Mouse (Mus musculus): ENCODE results near the gene Pfkfb4. TPM values are rescaled to one million over a fixed set of nuclear protein-coding genes. Genes with fewer than 3 reads are reported as not detected.
A peak's percentile ranks its signal among the peaks of the same experiment; 100 is the strongest.

Gene Pfkfb4
- polyA plus RNA-seq, 1 experiment from 2014 or later = 3.8 TPM

DNA sequence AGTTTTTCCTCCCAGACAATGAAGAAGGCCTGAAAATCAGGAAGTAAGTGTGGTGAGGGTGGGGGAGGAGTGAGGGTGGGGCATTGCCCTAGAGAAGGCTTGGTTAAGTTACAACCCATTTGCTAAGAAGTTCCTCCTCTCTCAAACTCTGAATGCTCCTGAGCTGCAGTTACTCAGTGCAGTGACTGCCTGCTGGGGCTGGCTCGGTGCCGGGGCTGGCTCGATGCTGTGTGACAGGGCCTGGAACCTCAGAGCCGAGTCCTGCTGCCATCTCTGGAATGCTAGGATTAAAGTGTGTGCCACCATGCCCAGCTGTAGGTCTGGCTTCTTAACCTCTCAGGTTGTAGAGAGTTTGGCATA lies 7.6 kb downstream of the Pfkfb4 start:
- no peaks in the 10 kb centered on the region for H3K9me3 ChIP-seq (ENCODE audit: low read length)
- H3K4me3 ChIP-seq (ENCODE audit: low read depth, low read length) = no peak overlapping the region
- peaks cover 20% of the 10 kb centered on the region for H3K4me1 ChIP-seq (ENCODE audit: insufficient read depth)
- peak overlapping the region; percentile 76 for H3K27ac ChIP-seq (ENCODE audit: low read depth)
- ATAC-seq = peak; percentile 40; the same call in 1 of the 2 replicates
- TF ChIP-seq EP300 (IDR thresholded peaks at IDR 0.05; ENCODE audit: low read depth) (no peak), CTCF (IDR thresholded peaks at IDR 0.05; ENCODE audit: low read depth) (no peak)
- 41% methylated on average over 4 of the region's 4 CpGs for WGBS (ENCODE audit: insufficient replicate concordance)
- peak overlapping the region; percentile 48 for H3K4me2 ChIP-seq (ENCODE audit: low read depth, low read length)
- no peaks in the 10 kb centered on the region for H3K36me3 ChIP-seq (replicated peaks; ENCODE audit: insufficient read depth, low read length)
- peak; percentile 35 for DNase-seq
- no peak overlapping the region; the same call in 1 of the 2 replicates for H3K9ac ChIP-seq (replicated peaks)
- no peaks in the 10 kb centered on the region for H3K27me3 ChIP-seq (ENCODE audit: insufficient read depth, low read length)

GRCm38 (mm10) chr9:109000726-109001125 lies 9.1 kb downstream of the Pfkfb4 start:
- H3K27me3 ChIP-seq (ENCODE audit: insufficient read depth, low read length) = no peaks in the 10 kb centered on the region
- no peak overlapping the region for H3K27ac ChIP-seq (ENCODE audit: low read depth)
- peak; percentile 59 for ATAC-seq
- H3K4me1 ChIP-seq (ENCODE audit: insufficient read depth) = peaks cover 11% of the 10 kb centered on the region
- peak; percentile 71 for DNase-seq
- H3K4me2 ChIP-seq (ENCODE audit: low read depth, low read length) = no peak overlapping the region
- no peak overlapping the region for H3K9ac ChIP-seq (replicated peaks)
- TF ChIP-seq EP300 (IDR thresholded peaks at IDR 0.05; ENCODE audit: low read depth) (no peak), CTCF (IDR thresholded peaks at IDR 0.05; ENCODE audit: low read depth) (peak; percentile 99)
- 5% methylated on average over 3 of the region's 3 CpGs for WGBS (ENCODE audit: insufficient replicate concordance)
- no peaks in the 10 kb centered on the region for H3K9me3 ChIP-seq (ENCODE audit: low read length)
- no peak overlapping the region for H3K4me3 ChIP-seq (ENCODE audit: low read depth, low read length)
- H3K36me3 ChIP-seq (replicated peaks; ENCODE audit: insufficient read depth, low read length) = no peaks in the 10 kb centered on the region

DNA sequence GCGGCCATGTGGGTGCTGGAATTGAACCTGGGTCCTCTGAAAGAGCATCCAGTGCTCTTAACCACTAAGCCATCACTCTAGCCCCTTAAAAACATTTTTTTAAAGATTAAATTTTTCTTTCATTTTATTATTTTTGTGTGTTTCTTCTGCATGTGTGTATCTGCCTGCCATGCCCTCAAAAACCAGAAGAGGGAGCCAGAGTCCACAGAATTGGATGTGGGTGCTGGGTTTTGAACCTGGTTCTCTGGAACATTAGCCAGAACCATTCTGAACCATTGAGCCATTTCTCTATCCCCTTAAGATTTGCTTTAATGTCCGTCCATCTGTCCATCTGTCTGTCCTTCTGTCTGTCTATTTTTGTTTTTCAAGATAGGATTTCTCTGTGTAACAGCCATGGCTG lies 11.6 kb downstream of the Pfkfb4 start:
- Histone ChIP-seq H3K4me3 (ENCODE audit: low read depth, low read length) (no peak overlapping the region), H3K9ac (replicated peaks) (no peak overlapping the region), H3K4me2 (ENCODE audit: low read depth, low read length) (no peak overlapping the region), H3K36me3 (replicated peaks; ENCODE audit: insufficient read depth, low read length) (no peaks in the 10 kb centered on the region), H3K4me1 (ENCODE audit: insufficient read depth) (no peaks in the 10 kb centered on the region), H3K27me3 (ENCODE audit: insufficient read depth, low read length) (no peaks in the 10 kb centered on the region), H3K9me3 (ENCODE audit: low read length) (no peaks in the 10 kb centered on the region), H3K27ac (ENCODE audit: low read depth) (no peak overlapping the region)
- DNase-seq (peak; percentile 72), ATAC-seq (no peak)
- 42% methylated on average over 2 of the region's 2 CpGs for WGBS (ENCODE audit: insufficient replicate concordance)
- TF ChIP-seq CTCF (IDR thresholded peaks at IDR 0.05; ENCODE audit: low read depth) (peak; percentile 89), EP300 (IDR thresholded peaks at IDR 0.05; ENCODE audit: low read depth) (no peak)

DNA sequence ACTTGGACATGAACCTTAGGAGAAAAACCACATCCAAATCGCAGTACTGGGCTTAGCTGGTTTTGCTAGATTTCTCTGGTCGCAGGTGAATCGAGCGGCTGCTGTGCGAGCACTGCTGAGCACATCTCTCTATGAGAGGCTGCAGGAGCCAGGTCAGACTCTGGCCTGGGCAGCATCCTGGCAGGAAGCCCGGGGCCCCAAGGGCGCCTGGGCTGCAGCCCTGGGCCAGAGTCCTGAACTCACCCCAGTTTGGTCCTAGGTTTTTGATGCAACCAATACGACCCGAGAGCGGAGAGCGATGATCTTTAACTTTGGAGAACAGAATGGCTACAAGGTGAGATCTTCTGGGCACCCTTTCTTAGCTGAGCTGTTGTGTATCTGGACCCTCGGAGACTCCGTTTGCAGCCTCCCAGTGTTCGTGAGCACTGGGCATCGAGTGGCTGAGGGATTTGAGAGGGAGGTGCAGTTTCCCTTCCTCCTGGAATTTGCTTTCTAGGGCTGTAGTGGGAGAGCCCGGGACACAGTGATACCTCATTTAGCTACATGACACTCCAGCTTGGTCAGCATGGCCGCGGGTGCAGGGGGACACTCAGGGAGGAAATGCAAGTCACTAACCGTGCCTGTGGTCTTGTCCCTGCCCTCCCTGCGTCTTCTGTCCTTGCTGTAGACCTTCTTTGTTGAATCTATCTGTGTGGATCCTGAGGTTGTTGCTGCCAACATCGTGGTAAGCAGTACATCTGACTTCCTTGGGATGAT lies 15.6 kb downstream of the Pfkfb4 start:
- ATAC-seq = no peak
- no peaks in the 10 kb centered on the region for H3K9me3 ChIP-seq (ENCODE audit: low read length)
- 67% methylated on average over 21 of the region's 21 CpGs for WGBS (ENCODE audit: insufficient replicate concordance)
- H3K36me3 ChIP-seq (replicated peaks; ENCODE audit: insufficient read depth, low read length) = peaks cover 2% of the 10 kb centered on the region; the same call in 1 of the 2 replicates
- H3K4me3 ChIP-seq (ENCODE audit: low read depth, low read length) = no peak overlapping the region
- H3K27ac ChIP-seq (ENCODE audit: low read depth) = no peak overlapping the region
- DNase-seq = no peak
- H3K4me1 ChIP-seq (ENCODE audit: insufficient read depth) = no peaks in the 10 kb centered on the region
- TF ChIP-seq CTCF (IDR thresholded peaks at IDR 0.05; ENCODE audit: low read depth) (no peak), EP300 (IDR thresholded peaks at IDR 0.05; ENCODE audit: low read depth) (no peak)
- H3K9ac ChIP-seq (replicated peaks) = no peak overlapping the region
- no peak overlapping the region for H3K4me2 ChIP-seq (ENCODE audit: low read depth, low read length)
- H3K27me3 ChIP-seq (ENCODE audit: insufficient read depth, low read length) = no peaks in the 10 kb centered on the region

DNA sequence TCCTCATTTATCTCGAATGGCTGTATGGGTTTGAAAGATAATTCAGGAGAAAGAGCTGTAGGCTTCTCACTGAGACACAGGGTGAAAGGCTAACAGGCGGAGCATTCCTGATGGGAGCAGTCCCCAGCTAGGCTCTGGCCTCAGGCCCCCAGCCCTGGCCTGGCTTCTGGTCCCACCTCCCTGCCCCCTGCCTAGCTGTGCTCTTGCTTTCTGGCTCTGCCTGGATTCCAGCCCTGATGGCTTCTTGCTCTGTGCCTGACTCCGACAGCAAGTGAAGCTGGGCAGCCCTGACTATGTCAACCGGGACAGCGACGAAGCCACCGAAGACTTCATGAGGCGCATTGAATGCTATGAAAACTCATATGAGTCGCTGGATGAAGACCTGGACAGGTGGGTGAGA lies 16.5 kb downstream of the Pfkfb4 start:
- H3K27ac ChIP-seq (ENCODE audit: low read depth) = no peak overlapping the region

GRCm38 (mm10) chr9:109008994-109009635 lies 17.5 kb downstream of the Pfkfb4 start:
- H3K27ac ChIP-seq (ENCODE audit: low read depth) = no peak overlapping the region
- H3K9ac ChIP-seq (replicated peaks) = no peak overlapping the region
- WGBS (ENCODE audit: insufficient replicate concordance) = 59% methylated on average over 9 of the region's 10 CpGs

More for the DNA sequence above, 16.5 kb downstream of the Pfkfb4 start:
- 88% methylated on average over 9 of the region's 9 CpGs for WGBS (ENCODE audit: insufficient replicate concordance)
- Histone ChIP-seq H3K4me1 (ENCODE audit: insufficient read depth) (no peaks in the 10 kb centered on the region), H3K36me3 (replicated peaks; ENCODE audit: insufficient read depth, low read length) (peaks cover 2% of the 10 kb centered on the region; the same call in 1 of the 2 replicates), H3K4me3 (ENCODE audit: low read depth, low read length) (no peak overlapping the region), H3K9me3 (ENCODE audit: low read length) (no peaks in the 10 kb centered on the region), H3K4me2 (ENCODE audit: low read depth, low read length) (no peak overlapping the region), H3K9ac (replicated peaks) (no peak overlapping the region), H3K27me3 (ENCODE audit: insufficient read depth, low read length) (no peaks in the 10 kb centered on the region)
- ATAC-seq (no peak), DNase-seq (no peak)
- no peak for TF ChIP-seq CTCF (IDR thresholded peaks at IDR 0.05; ENCODE audit: low read depth)
- no peak for TF ChIP-seq EP300 (IDR thresholded peaks at IDR 0.05; ENCODE audit: low read depth)

More at GRCm38 (mm10) chr9:109008994-109009635, 17.5 kb downstream of the Pfkfb4 start:
- peaks cover 2% of the 10 kb centered on the region; the same call in 1 of the 2 replicates for H3K36me3 ChIP-seq (replicated peaks; ENCODE audit: insufficient read depth, low read length)
- ATAC-seq (peak; percentile 11; the same call in 1 of the 2 replicates), DNase-seq (no peak)
- no peak overlapping the region for H3K4me2 ChIP-seq (ENCODE audit: low read depth, low read length)
- no peak for TF ChIP-seq CTCF (IDR thresholded peaks at IDR 0.05; ENCODE audit: low read depth)
- no peak for TF ChIP-seq EP300 (IDR thresholded peaks at IDR 0.05; ENCODE audit: low read depth)
- H3K27me3 ChIP-seq (ENCODE audit: insufficient read depth, low read length) = no peaks in the 10 kb centered on the region
- no peaks in the 10 kb centered on the region for H3K4me1 ChIP-seq (ENCODE audit: insufficient read depth)
- H3K9me3 ChIP-seq (ENCODE audit: low read length) = no peaks in the 10 kb centered on the region
- no peak overlapping the region for H3K4me3 ChIP-seq (ENCODE audit: low read depth, low read length)

Data from liver, postnatal 0 days (tissue).